Mouse (Mus musculus) heart, embryonic 16.5 days (tissue): Measurements from ENCODE around the gene 9930021J03Rik. TPM values are rescaled to one million over a fixed set of nuclear protein-coding genes. Genes with fewer than 3 reads are reported as not detected.

ENCODE experiments used
- ATAC-seq: fragments of 200-750 bp; cut with Nextera tagmentation; replicated peaks from 2 replicates; pipeline ENCODE4 v1.8.0; 2017; ENCODE audit warnings: moderate number of reproducible peaks; ENCODE audit not compliant: insufficient read depth, low FRiP score; ENCODE audit errors: extremely low read depth
- H3K27ac ChIP-seq: fragments of 300-500 bp; sonication (generic); 2 replicates; pipeline ENCODE4 v1.5.1; 2014; ENCODE audit warnings: mild to moderate bottlenecking, low read length, control low read depth, moderate library complexity
- H3K27me3 ChIP-seq: fragments of 300-500 bp; sonication (generic); 2 replicates; pipeline ENCODE4 v1.6.1; 2014; ENCODE audit warnings: low read length, mixed read lengths; ENCODE audit not compliant: control insufficient read depth, insufficient read depth
- H3K36me3 ChIP-seq: fragments of 300-500 bp; sonication (generic); 2 replicates; pipeline ENCODE4 v1.6.1; 2014; ENCODE audit not compliant: control insufficient read depth, insufficient read depth
- H3K4me1 ChIP-seq: fragments of 300-500 bp; sonication (generic); 2 replicates; pipeline ENCODE4 v1.6.1; 2014; ENCODE audit warnings: low read length, mixed read lengths; ENCODE audit not compliant: control insufficient read depth, insufficient read depth
- H3K4me2 ChIP-seq: fragments of 300-500 bp; sonication (generic); 2 replicates; pipeline ENCODE4 v1.6.1; 2014; ENCODE audit warnings: low read depth, mild to moderate bottlenecking, control low read depth, low read length
- H3K4me3 ChIP-seq: fragments of 300-500 bp; sonication (generic); 2 replicates; pipeline ENCODE4 v1.5.1; 2014; ENCODE audit warnings: mild to moderate bottlenecking, control low read depth, low read length
- H3K9ac ChIP-seq: fragments of 300-500 bp; sonication (generic); 2 replicates; pipeline ENCODE4 v1.6.1; 2014; ENCODE audit warnings: low read length, control low read depth
- H3K9me3 ChIP-seq: fragments of 300-500 bp; sonication (generic); replicated peaks from 2 replicates; pipeline ENCODE4 v1.6.1; 2016; ENCODE audit warnings: low read length; ENCODE audit not compliant: control insufficient read depth
- WGBS: fragments of 180-500 bp; shearing (Covaris S2); extraction: QIAGEN DNeasy Blood & Tissue Kit; methylation state at CpG from one replicate; pipeline ENCODE4 v1.1.7; 2014; 5-methylcytosine and 5-hydroxymethylcytosine counted together
- polyA plus RNA-seq: library from polyadenylated mRNA; unstranded; fragments of >200 nt; fragmentation: Nextera tagmentation; extraction: Ambion mirVana; gene quantifications from 2 replicates; pipeline ENCODE4 v1.2.1, GENCODE M21; 2015

Gene 9930021J03Rik
- polyA plus RNA-seq, 1 experiment from 2014 or later: 2.8 TPM

GRCm38 (mm10) chr19:29708461-29708860 lies 97.3 kb downstream of the 9930021J03Rik start:
- no peaks in the 10 kb centered on the region for H3K36me3 ChIP-seq
- peak overlapping the region; percentile 41 for H3K4me3 ChIP-seq
- no peaks in the 10 kb centered on the region for H3K9me3 ChIP-seq
- H3K4me2 ChIP-seq: peak overlapping the region; percentile 60
- no peak for ATAC-seq
- H3K9ac ChIP-seq: 0 out of 2 replicates have a peak overlapping the region, but pooled peaks have one; percentile 47
- H3K27ac ChIP-seq: no peak overlapping the region
- no peaks in the 10 kb centered on the region for H3K27me3 ChIP-seq
- WGBS: 61% methylated on average over 5 of the region's 5 CpGs
- no peaks in the 10 kb centered on the region for H3K4me1 ChIP-seq

- H3K9me3 ChIP-seq: no peaks in the 10 kb centered on the region
- peak overlapping the region; percentile 41 for H3K4me3 ChIP-seq
- no peak for ATAC-seq
- 0 out of 2 replicates have a peak overlapping the region, but pooled peaks have one; percentile 47 for H3K9ac ChIP-seq
- H3K27me3 ChIP-seq: no peaks in the 10 kb centered on the region
- no peaks in the 10 kb centered on the region for H3K4me1 ChIP-seq
- no peaks in the 10 kb centered on the region for H3K36me3 ChIP-seq
- H3K4me2 ChIP-seq: peak overlapping the region; percentile 60
- H3K27ac ChIP-seq: no peak overlapping the region
- WGBS: 47% methylated on average over 14 of the region's 14 CpGs
Measured at GRCm38 (mm10) chr19:29708003-29708402, 97.8 kb downstream of the 9930021J03Rik start.

GRCm38 (mm10) chr19:29707314-29707898 lies 98.4 kb downstream of the 9930021J03Rik start:
- Histone ChIP-seq H3K4me3 (no peak overlapping the region; the same call in 1 of the 2 replicates), H3K9me3 (no peaks in the 10 kb centered on the region), H3K27ac (no peak overlapping the region), H3K27me3 (no peaks in the 10 kb centered on the region), H3K4me2 (no peak overlapping the region), H3K9ac (no peak overlapping the region), H3K4me1 (no peaks in the 10 kb centered on the region), H3K36me3 (no peaks in the 10 kb centered on the region)
- no peak for ATAC-seq
- 86% methylated on average over 9 of the region's 9 CpGs for WGBS

- H3K4me2 ChIP-seq: no peak overlapping the region
- H3K4me3 ChIP-seq: no peak overlapping the region
- no peak overlapping the region for H3K9ac ChIP-seq
- no peaks in the 10 kb centered on the region for H3K9me3 ChIP-seq
- no peak for ATAC-seq
- H3K4me1 ChIP-seq: no peaks in the 10 kb centered on the region
- H3K36me3 ChIP-seq: no peaks in the 10 kb centered on the region
- no peaks in the 10 kb centered on the region for H3K27me3 ChIP-seq
- 95% methylated on average over 13 of the region's 13 CpGs for WGBS
- H3K27ac ChIP-seq: no peak overlapping the region
Measured at GRCm38 (mm10) chr19:29704436-29704835, 101.4 kb downstream of the 9930021J03Rik start.

- WGBS: 55% methylated on average over 4 of the region's 4 CpGs
- H3K36me3 ChIP-seq: no peaks in the 10 kb centered on the region
- no peak overlapping the region for H3K4me3 ChIP-seq
- no peak for ATAC-seq
- H3K9me3 ChIP-seq: no peaks in the 10 kb centered on the region
- H3K4me2 ChIP-seq: no peak overlapping the region
- no peak overlapping the region for H3K9ac ChIP-seq
- H3K27me3 ChIP-seq: no peaks in the 10 kb centered on the region
- H3K4me1 ChIP-seq: peaks cover 7% of the 10 kb centered on the region
- no peak overlapping the region for H3K27ac ChIP-seq
Measured at GRCm38 (mm10) chr19:29701707-29702106, 104.1 kb downstream of the 9930021J03Rik start.

- no peak within 1 kb of the TSS for H3K4me3 ChIP-seq
- H3K4me2 ChIP-seq: 0 out of 2 replicates have a peak within 1 kb of the TSS, but pooled peaks have one; percentile 9
- peaks cover 7% of the 10 kb centered on the region for H3K4me1 ChIP-seq
- WGBS: 33% methylated on average over 3 of the region's 3 CpGs
- ATAC-seq: peak; percentile 69
- H3K36me3 ChIP-seq: no peaks in the 10 kb centered on the region
- H3K9me3 ChIP-seq: 0 out of 2 replicates have a peak, but pooled peaks cover 2% of the 10 kb centered on the region
- H3K9ac ChIP-seq: no peak within 1 kb of the TSS
- no peak within 1 kb of the TSS for H3K27ac ChIP-seq
- H3K27me3 ChIP-seq: no peaks in the 10 kb centered on the region
Measured at GRCm38 (mm10) chr19:29697245-29697874, 108.4 kb downstream of the 9930021J03Rik start, which contains the start of gene Mlana. Gene Mlana (plus strand): TSS chr19:29697824.

GRCm38 (mm10) chr19:29696840-29697239 lies 108.9 kb downstream of the 9930021J03Rik start:
- no peak for ATAC-seq
- H3K4me1 ChIP-seq: peaks cover 7% of the 10 kb centered on the region
- H3K4me3 ChIP-seq: no peak overlapping the region
- 0 out of 2 replicates have a peak, but pooled peaks cover 2% of the 10 kb centered on the region for H3K9me3 ChIP-seq
- H3K27me3 ChIP-seq: no peaks in the 10 kb centered on the region
- no peak overlapping the region for H3K27ac ChIP-seq
- H3K9ac ChIP-seq: no peak overlapping the region
- H3K36me3 ChIP-seq: no peaks in the 10 kb centered on the region
- 0 out of 2 replicates have a peak overlapping the region, but pooled peaks have one; percentile 9 for H3K4me2 ChIP-seq

- no peak for ATAC-seq
- Histone ChIP-seq H3K4me3 (no peak overlapping the region), H3K27me3 (no peaks in the 10 kb centered on the region), H3K9ac (no peak overlapping the region), H3K36me3 (no peaks in the 10 kb centered on the region), H3K4me1 (peaks cover 7% of the 10 kb centered on the region), H3K27ac (no peak overlapping the region), H3K9me3 (0 out of 2 replicates have a peak, but pooled peaks cover 2% of the 10 kb centered on the region), H3K4me2 (no peak overlapping the region)
- 94% methylated on average over 4 of the region's 4 CpGs for WGBS
Measured at GRCm38 (mm10) chr19:29696309-29696708, 109.5 kb downstream of the 9930021J03Rik start.

- 92% methylated on average over 10 of the region's 10 CpGs for WGBS
- no peaks in the 10 kb centered on the region for H3K36me3 ChIP-seq
- no peak overlapping the region for H3K9ac ChIP-seq
- H3K4me1 ChIP-seq: peaks cover 7% of the 10 kb centered on the region
- no peaks in the 10 kb centered on the region for H3K27me3 ChIP-seq
- ATAC-seq: no peak
- H3K9me3 ChIP-seq: 0 out of 2 replicates have a peak, but pooled peaks cover 2% of the 10 kb centered on the region
- no peak overlapping the region for H3K4me2 ChIP-seq
- no peak overlapping the region for H3K4me3 ChIP-seq
- no peak overlapping the region for H3K27ac ChIP-seq
Measured at GRCm38 (mm10) chr19:29695071-29695470, 110.7 kb downstream of the 9930021J03Rik start.
